Mouse (Mus musculus) liver, embryonic 18 days (tissue): ENCODE results near the gene Ythdf1. TPM values are rescaled to one million over a fixed set of nuclear protein-coding genes. Genes with fewer than 3 reads are reported as not detected.

ENCODE experiments used
- polyA plus RNA-seq: library from polyadenylated mRNA; depleted of rRNA; stranded (reverse); fragments of >200 nt; gene quantifications from 2 replicates; pipeline ENCODE4 v1.2.3, GENCODE M21; 2012; rRNA removed

Ythdf1 gene
- polyA plus RNA-seq, result 16.6 and 17.1 TPM in 2 replicates

DNA sequence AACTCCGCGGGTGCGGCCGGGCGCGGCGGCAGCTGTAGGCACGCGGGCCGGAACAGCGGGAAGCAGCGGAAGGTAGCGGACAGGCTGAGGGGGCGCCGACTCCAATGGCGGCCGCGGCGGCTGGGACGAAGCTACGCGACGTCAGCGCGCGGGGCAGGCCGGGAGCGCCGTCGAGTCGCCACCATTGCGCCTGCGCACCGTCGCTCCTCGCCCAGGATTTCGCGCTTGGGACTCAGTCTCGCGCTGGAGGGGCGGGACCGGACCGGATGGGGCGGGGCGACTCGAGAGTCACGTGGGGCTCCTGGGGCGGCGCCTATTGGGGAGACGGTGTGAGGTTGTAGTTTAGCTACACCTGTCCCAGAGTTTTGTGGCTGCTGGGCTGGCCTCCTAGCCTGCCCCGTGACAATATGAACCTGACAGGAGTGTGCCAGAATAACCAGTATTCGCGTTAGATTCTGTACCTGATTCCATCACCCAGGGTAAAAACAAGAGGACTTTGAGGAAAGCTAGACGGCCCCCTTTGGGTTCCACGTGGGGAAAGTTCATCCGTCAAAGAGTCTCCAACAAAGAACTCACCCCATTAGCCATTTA lies at the start of gene Ythdf1:
Gene Ythdf1 (minus strand): TSS at position 140 of the 591 bp plus-strand sequence.

DNA sequence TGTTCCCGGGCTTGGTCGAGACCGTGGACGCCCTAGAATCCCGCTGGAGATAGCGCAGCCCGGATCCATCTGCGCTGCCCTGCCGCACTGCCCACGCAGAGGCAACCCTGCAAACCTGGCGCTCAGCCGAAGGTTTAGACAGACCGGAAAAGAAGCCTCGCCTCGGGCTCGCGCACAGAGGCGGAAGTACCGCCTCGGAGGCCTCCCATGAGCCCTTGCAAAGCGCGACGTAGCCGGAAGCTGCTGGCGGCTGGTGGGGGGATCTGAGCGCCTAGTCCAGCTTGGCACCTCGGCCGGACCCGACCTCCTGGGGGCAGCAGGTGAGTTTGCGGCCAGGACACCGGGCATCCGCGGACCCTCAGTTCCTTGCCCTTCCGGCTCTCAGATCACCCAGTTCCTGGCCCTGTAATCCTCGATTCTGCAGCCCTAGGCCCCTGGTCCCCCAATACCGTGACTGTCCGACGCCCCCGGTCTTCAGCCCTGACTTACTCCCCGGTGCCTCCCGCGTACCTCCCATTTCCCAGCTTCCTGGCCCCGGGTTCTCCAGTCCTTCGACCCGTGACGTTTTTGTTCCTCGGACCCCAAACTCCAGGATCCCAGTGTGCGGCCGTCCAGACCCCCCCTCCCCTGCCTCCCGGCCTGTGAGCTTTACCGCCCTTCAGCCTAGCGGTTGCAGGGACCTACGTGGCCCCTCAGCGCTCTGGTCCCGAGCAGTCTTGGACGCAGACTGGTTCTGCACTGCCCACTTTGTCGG lies 46.4 kb upstream of the Ythdf1 start, which contains the start of gene Arfgap1:
Gene Arfgap1 (plus strand): TSS at position 216 of the 754 bp plus-strand sequence.

DNA sequence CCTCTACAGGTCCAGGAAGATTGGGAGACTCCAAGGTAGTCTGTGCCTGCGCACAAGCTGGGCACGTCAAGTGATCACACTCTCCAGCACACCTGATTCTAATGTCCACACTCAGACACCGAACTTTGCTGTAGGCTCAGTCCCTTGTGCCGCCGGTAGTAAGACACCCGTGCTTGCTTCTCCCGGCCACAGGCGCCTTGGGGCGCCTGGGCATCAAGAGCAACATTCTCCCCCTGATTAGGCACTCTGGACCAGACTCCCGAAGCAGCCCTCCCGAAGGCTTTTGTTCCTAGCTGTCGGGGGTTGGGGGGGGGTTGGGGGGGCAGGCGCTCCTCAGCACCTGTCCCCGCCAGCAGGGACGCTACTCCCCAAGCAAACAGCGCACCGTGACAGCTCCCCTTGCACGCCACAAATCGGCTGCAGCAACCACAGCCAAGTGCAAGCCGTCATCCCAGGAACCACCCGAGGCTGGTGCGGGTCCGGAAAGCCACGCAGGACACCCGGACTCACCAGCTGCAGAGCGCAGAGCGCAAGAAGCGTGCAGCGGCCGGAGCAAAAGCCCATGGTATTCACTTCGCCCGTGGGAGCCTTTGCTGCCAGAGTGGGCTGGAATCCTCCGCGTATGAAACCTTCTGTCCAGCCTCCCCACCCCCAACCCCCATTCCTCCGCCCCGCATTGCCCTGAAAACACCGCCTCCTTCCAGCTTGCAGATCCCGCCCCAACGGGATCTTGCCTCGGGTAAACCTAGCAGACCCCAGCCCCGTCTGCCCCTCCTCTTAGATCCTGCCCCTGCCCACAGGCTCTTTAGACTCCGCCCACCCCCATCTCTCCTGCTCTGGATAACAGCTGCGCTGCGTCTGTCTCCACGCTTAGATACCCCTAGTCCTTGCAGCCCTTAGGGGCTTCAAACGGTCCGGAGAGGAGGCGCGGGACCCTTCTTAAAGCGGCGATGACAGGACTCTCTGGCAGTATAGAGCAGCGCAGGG lies 33.6 kb upstream of the Ythdf1 start, which contains the start of gene Nkain4:
Gene Nkain4 (minus strand): TSS at position 639 of the 987 bp plus-strand sequence.

DNA sequence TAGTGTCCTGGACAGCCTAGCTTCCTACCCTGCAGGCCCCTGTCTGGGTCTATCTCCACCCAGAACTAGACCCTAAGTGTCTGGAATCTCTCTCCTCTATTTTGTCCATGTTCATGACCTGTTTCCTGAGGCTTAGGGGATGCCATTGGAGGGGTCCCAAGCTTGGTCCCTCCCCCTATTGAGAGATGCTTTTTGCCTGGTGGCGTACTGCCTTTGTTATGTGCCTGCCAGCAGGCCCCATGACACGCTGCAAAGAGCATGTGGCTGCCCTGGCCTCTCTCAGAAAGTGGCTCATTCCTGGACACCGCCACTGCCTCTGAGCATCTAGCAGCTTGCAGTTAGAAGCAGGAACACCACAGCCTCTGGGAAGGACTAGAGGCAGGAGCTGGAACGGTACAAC lies 8.0 kb upstream of the Ythdf1 start, which contains the start of gene Birc7:
Gene Birc7 (plus strand): TSS at position 301 of the 400 bp plus-strand sequence.

Other genes with a start within 250 kb of the Ythdf1 start
- 10.1 and 13.0 TPM in 2 replicates for gene Dido1, start 210.9 kb downstream of the Ythdf1 start, polyA plus RNA-seq
- 54.0 and 54.6 TPM in 2 replicates for gene Gid8, start 210.8 kb downstream of the Ythdf1 start, polyA plus RNA-seq
- 15.6 and 19.5 TPM in 2 replicates for gene Slc17a9, start 195.7 kb downstream of the Ythdf1 start, polyA plus RNA-seq
- not detected in 2 replicates for gene Bhlhe23, start 144.0 kb downstream of the Ythdf1 start, polyA plus RNA-seq
- gene Birc7, start 8.1 kb upstream of the Ythdf1 start, polyA plus RNA-seq, result not detected in 2 replicates
- gene Nkain4, start 33.8 kb upstream of the Ythdf1 start, polyA plus RNA-seq, result 2.0 and 2.2 TPM in 2 replicates
- 22.9 and 24.8 TPM in 2 replicates for gene Arfgap1, start 46.3 kb upstream of the Ythdf1 start, polyA plus RNA-seq
- gene Col20a1, start 65.6 kb upstream of the Ythdf1 start, polyA plus RNA-seq, result 0.37 and 0.58 TPM in 2 replicates
- 1.4 and 5.0 TPM in 2 replicates for gene Chrna4, start 122.6 kb upstream of the Ythdf1 start, polyA plus RNA-seq
- 0.01 and 0.02 TPM in 2 replicates for gene Kcnq2, start 214.4 kb upstream of the Ythdf1 start, polyA plus RNA-seq
- gene Eef1a2, start 236.1 kb upstream of the Ythdf1 start, polyA plus RNA-seq, result 0.01 TPM in 1 of 2 replicates, not detected in the other